Mouse (Mus musculus) heart, adult 2 months (tissue): ENCODE data around the gene Fyn.

ENCODE experiments used
- CTCF ChIP-seq: fragments of 200-600 bp; IDR thresholded peaks from 2 replicates; pipeline ENCODE4 v1.8.1; 2022; ENCODE audit warnings: antibody characterized with exemption, mild to moderate bottlenecking, moderate library complexity
- EP300 ChIP-seq: fragments of 200-500 bp; IDR thresholded peaks from 2 replicates; pipeline ENCODE4 v1.6.1; 2011; ENCODE audit warnings: low read depth, low read length, control low read depth; ENCODE audit not compliant: insufficient read depth
- POLR2A ChIP-seq: fragments of 200-500 bp; IDR thresholded peaks from 2 replicates; pipeline ENCODE4 v1.6.1; 2011; ENCODE audit warnings: mild to moderate bottlenecking, low read depth, low read length, control low read depth; ENCODE audit not compliant: insufficient read depth

DNA sequence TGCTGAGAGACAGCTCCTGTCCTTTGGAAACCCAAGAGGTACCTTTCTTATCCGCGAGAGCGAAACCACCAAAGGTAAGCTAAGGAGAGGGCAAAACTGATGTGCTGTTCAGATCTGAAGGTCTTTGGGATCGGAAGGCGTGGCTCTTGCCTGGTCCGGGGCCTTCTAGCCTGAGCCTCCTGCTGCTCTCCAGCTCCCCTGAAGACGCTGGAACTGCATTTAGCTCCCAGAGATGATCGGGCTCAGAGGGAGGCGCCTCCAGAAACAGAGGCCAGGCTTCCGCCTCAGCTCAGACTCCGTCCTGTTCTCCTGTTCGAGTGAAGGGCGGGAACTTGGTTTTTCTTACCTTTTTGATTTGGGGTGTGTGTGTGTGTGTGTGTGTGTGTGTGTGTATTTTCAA, 156.8 kb downstream of the Fyn start:
- no peak for TF ChIP-seq POLR2A
- no peak for TF ChIP-seq EP300
- TF ChIP-seq CTCF, result no peak
